Comparison of ENCODE assay signal across 23 mouse cellular contexts in the genomic region with DNA sequence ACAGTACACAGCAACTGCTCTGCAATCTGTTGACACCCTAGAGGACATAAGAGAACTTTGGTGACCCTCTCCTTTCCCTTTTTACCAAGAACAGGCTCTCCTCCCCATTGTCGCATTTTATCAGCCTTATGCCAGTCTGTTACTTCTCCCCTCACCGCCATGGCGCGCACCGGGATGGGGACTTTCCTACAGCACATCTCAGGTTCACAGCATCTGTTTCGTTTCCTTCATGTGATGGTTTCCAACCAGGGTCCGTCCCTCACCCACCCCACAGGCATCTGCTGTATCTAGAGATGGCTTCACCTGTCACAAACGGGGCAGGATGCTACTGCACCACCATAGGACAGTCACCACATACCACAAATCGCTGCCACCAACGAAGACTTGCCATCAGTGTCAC. TPM values are rescaled to one million over a fixed set of nuclear protein-coding genes. Genes with fewer than 3 reads are reported as not detected.
"Had no signal": no experiment of that assay in that cellular context is flagged by ENCODE, and none has a peak within 500 bp of the region (broad histone marks: within the 10 kb centered on the region; RNA-seq: fewer than 3 reads in every experiment).

No protein-coding gene starts in this region.

- H3K4me2 ChIP-seq: neural tube, embryonic 13.5 days; neural tube, embryonic 15.5 days; stomach, embryonic 15.5 days had no signal

- H3K4me3 ChIP-seq: neural tube, embryonic 13.5 days; neural tube, embryonic 15.5 days; stomach, embryonic 15.5 days had no signal

- DNase-seq: retina, postnatal 1 day; right cerebral cortex, adult 18-20 months; right cerebral cortex, postnatal 14 days; right cerebral cortex, postnatal 25 days; right cerebral cortex, postnatal 4 days; spleen, adult 18-20 months; thymus, adult 18-20 months; thymus, adult 2 months; thymus, postnatal 14 days; thymus, postnatal 25 days; thymus, postnatal 36 days; thymus, postnatal 4 days had no signal

- H3K9ac ChIP-seq: neural tube, embryonic 13.5 days; neural tube, embryonic 15.5 days; stomach, embryonic 15.5 days had no signal

- H3K9me3 ChIP-seq: neural tube, embryonic 13.5 days; neural tube, embryonic 15.5 days; stomach, embryonic 15.5 days had no signal

- H3K27me3 ChIP-seq: neural tube, embryonic 13.5 days; neural tube, embryonic 15.5 days; stomach, embryonic 15.5 days had no signal

- H3K4me1 ChIP-seq: neural tube, embryonic 13.5 days; neural tube, embryonic 15.5 days; stomach, embryonic 15.5 days had no signal

- H3K27ac ChIP-seq: neural tube, embryonic 13.5 days; neural tube, embryonic 15.5 days; stomach, embryonic 15.5 days; stomach, postnatal 0 days had no signal

RNA-seq across cellular contexts. Expression of gene 1700011L22Rik, which starts 26.6 kb away (rescaled TPM):
- total RNA-seq: neutrophil, adult 5-6 weeks had no signal
- polyA plus RNA-seq: neural tube, embryonic 13.5 days; neural tube, embryonic 14.5 days; neural tube, embryonic 15.5 days; small intestine, adult 2 months; spleen, adult 2 months; stomach, embryonic 14.5 days; stomach, embryonic 15.5 days; stomach, embryonic 16.5 days; stomach, postnatal 0 days; thymus, adult 2 months; thymus, postnatal 0 days had no signal
